Mouse (Mus musculus) layer of hippocampus, postnatal 36 days (tissue): Measurements from ENCODE around the gene Nfkb1. TPM values are rescaled to one million over a fixed set of nuclear protein-coding genes. Genes with fewer than 3 reads are reported as not detected.

Source experiments
- DNase-seq, 2 experiments: peaks; one replicate each; pipeline ENCODE4 v3.0.0; 2022
- total RNA-seq, 2 experiments: library from RNA; stranded (reverse); gene quantifications; 2 replicates each; pipeline ENCODE4 v1.2.3; 2021

Nfkb1 gene
- total RNA-seq, 2 experiments from 2014 or later, result 21.6 to 25.8 TPM

DNA sequence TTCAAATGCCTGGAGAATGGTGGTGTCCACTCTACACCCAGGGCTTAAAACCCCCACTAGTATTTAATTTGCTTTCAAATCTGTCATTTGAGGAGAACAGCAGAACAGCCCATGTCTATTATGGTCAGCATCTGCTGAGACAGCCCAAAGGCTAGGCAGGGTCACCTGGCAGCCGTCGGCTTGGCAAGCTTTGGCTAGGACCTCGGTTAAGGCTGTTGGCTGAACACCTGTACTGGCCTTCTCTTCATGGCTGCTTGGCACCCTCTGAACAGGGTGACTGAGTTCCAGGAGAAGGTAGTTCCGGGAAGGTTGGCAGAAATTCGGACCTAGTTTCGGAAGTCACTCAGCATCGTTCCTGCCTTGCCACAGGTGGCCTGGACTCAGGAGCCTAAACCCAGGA, 109.1 kb downstream of the Nfkb1 start:
- no peak for DNase-seq

DNA sequence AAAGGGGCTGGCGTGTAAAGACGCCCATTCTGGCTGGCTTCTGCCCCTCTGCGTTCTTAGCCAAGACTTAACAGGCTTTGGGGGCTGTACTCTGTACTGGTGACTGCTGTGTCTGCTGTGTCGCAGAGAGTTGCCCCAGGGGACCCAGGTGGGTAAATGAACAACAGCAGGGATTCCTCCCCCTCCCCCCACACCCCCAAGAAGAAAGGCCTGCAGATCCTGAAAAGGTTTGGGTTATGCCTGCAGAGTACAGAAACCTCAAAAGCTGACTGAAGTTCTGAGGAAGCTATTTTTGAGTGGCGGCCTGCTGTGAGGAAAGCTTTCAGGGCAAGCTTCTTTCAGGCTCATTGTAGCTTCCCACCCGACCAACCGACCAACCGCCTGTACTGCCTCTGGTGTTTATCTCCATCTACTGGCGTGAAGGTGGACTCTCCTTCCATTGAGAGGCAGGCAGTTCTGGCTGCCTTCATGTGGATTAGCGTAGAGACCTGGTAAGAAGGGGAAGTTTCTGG, 109.7 kb downstream of the Nfkb1 start:
- DNase-seq, result no peak

DNA sequence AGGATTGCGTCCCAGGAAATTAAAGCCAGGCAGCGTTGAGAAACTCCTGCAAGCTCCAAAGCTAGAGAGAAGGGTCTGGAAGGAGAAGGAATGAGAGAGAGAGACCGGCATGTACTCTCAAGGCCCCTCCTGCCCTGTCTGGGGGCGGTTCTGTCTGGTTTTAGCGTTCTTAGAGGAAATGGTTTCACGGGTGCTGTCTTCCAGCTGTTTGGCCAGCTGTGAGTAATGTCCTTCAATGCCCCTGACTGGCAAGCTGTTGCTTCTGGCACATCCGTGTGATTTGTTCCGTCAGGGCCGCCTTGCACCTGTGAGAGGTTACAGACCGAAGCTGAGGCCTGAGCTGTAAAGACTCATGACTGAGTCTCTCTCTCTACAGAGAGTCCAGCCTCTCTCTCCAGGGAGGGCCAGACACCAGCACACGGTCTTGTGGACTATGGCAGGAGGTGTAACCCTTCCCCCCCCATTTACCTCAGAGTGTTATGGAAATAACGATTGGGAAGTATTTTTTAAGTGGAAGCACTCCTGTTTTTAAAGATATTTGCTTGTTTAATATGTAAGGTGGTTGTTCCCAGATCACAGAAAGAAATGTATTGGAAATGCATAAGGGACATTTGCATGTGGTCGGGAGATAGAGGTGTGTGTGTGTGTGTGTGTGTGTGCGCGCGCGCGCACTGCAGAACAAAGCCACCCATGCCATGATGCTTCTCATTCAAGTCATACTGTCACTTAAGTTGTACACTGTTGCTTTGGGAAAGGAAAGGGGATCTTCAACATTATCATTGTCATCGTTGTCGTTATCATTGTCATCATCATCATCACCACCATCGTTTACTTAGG, 110.7 kb downstream of the Nfkb1 start:
- no peak for DNase-seq

DNA sequence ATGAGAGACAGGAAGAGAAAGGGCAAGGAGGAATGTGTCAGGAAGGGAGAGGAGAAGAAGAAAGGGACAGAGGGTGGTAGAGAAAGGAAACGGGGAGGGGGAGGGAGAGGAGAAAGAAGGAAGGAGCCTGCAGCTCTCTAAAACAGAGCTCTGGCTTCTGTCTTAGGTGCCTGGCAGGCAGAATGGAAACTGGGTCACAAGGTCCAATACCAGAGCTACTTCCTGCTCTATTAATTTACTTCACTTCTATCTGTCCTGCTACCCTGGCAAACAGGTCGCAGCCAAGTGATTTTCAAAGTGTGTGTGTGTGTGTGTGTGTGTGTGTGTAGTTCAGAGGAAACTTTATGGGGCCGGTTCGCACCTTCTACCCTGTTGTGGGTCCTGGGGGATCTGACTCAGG, 112.2 kb downstream of the Nfkb1 start:
- no peak for DNase-seq

DNA sequence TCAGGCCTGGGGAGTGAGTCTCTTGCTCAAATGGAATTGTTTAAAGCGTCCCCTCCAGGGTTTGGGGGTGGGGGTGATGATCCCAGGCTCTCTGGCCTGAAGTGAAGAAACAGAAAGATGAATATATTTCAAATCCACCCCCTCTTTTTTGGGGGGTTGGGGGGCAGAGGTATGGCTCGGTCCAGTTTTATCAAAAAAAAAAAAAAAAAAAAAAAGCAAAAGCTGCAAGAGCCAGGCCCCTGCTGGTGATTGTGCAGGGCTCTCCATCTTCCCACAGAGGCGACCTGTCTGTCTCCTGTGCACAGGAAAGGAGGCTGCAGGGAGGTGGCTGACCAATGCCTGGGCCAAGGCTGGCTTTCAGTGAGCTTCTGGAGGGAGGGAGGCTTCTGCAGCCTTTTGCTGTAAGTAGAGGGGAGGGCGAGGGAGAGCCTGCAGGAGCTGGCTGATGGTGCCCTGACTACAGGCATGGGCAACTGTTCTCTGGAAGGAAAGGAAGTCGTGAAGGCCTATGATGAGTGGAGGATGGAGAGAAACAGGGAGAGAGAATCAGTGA, 112.7 kb downstream of the Nfkb1 start:
- DNase-seq, result no peak

DNA sequence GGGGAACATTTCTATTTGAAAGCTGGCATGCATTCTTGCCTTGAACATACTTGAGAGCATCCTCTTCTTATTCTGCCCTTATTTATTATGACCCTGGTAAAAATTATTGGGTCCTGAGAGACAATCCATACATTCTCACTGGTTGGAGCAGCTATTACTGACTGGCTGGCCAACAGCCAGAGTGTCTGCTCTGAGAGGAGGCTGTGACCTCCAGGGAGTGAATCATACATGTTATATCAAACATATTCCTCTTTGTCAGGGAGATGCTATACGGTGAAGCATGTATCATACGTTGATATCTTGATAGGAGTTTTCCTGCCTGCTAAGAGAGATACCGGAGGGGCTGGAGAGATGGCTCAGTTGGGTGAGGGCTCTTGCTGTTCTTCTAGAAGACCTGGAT, 116.2 kb downstream of the Nfkb1 start:
- no peak for DNase-seq

DNA sequence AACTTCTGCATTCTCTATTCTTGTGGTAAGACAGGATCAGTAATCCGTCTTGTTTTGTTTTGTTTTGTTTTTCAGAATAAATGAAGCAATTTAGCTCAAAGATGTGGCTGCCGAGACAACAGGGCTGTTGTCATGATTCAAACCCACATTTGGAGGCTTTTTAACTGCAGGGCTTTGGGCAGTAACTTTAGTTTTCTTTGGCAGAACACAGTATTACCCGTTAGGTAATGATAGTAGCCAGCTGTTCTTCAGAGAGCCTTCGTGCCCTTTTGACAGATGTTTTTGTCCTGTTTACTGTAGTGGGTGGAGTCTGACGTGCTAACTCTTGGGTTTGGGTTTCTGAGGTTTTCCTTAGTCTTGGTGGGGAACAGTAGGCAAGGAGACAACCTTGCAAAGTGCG, 118.3 kb downstream of the Nfkb1 start:
- DNase-seq, result no peak

DNA sequence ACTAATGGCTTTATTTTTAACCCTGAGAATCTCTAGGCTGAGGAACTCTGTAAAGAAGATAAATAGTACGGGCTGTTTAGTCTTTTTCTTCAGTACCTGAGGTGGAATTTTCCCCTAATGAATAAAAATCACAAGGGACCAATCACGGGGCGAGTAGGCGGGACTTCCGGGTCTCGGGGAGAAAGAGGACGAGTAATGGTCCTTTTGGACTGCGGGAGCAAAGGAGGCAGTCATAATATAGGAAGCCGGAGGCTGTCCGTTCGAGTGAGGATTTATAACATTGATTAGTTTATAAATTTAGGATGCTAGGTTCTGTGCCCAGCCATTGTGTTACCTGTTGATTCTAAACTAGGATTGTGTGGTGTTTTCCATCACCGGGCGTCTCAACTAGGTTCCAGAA, 119.8 kb downstream of the Nfkb1 start:
- no peak for DNase-seq

DNA sequence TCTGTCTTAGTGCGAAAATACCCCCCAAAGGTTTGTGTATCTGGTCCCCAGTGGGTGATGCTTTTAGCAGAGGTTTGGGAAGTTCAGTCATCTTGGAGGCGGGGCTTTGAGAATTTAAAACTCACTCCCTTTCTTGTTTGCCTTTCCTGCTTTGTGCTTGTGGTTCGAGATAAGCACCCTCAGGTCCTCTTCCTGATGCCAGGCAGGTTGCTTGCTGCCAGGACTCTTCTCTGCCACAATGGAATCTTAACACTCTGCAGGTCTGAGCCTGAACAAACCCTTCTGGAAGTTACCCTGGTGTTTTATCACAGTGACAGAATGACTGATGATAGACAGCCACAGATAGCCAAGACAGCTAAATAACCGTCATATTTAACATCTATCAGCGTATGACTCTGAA, 122.7 kb downstream of the Nfkb1 start:
- DNase-seq, result no peak

DNA sequence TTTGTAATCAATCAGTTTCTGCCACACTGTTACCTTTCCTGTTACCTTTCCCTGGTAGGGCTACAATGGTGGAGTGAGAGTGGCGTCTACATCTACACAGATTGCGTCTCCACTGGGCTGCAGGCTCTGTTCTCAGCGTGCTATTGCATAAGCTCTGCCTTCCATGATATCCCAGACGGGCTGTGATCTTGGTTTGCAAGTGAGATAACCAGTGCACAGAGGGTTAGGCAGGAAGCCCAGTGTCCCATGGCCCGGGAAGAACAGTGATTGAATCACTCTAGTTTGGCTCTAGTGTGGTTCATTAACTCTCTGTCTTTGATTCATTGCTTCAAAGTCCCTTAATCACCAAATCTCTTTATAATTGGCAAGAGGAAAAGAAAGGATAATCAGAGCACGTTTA, 123.5 kb downstream of the Nfkb1 start:
- DNase-seq, result no peak

DNA sequence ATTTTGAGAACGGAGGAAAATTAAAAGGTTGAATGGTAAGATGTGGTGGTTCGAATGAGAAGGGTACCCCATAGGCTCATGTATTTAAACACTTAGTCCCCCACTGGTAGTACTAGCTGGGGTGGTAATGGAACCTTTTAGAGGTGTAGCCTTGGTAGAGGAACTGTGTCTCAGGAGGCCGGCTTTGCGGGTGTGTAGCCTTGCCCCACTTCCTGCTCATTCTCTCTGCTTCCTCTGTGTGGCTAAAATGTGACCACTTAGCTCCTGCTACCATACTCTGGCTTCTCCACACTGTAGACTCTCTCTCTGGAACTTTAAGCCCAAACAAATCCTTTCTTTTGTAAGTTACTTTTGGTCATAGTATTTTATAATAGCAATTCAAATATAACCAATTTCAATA, 126.0 kb downstream of the Nfkb1 start:
- DNase-seq, result no peak

DNA sequence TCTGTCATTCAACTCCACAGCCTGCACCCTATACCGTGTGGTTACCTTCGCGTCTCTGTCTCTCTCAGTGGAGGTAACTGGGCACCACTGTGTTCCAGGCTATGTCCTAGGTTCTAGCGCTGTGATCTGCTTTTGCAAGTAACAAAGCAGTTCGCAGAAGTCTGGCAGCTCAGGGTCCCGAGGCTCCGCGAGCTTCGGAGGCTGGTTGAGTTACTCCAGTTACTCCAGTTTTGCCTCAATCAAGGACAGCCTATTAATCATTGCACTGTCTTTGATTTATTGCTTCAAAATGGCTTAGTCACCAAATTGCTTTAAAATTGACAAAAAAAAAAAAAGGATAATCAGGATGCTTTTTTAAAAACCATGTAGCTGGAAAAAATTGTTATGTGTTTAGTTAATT, 126.6 kb downstream of the Nfkb1 start:
- no peak for DNase-seq

DNA sequence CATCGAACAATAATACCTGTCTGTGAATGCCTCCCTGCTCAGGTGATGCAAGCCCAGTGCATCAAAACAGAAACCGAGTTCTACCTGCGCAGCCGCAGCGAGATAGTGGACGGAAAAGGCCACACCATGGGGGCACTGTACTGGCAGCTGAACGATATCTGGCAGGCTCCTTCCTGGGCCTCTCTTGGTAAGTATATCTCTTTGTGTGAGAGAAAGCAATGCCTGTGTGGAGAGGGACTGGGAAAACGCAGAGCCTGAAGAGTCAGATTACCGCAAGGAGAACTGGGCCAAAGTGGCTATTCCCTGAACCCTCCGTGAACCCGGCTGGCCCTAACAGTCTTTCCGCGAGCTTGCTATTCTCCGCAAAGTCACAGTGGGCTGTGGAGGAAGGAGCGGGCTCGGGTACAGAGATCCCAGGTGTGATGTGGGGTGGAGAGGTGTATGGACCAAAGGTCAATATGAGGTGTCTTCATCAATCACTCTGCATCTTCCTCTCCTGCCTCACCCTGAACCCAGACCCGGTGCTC, 128.1 kb downstream of the Nfkb1 start:
- DNase-seq, result no peak

DNA sequence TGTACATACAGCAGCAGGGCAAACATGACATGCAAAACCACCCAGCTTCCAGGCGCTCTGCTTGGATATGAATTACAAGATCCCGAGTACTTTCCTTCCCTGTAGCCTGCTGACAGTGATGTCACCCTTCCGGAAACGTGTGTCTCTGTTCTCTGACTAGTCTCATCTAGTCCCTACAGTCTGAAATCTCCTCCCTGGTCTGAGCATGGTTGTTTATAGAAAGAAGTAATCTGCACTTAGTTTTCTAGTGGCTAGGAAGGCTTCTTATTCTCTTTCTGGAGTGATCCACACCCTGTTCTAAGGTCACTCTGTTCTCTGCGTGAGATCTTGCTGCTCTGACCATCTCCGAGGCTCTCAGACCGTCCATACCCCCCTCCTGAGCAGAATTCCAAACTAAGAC, 129.3 kb downstream of the Nfkb1 start:
- DNase-seq, result no peak

DNA sequence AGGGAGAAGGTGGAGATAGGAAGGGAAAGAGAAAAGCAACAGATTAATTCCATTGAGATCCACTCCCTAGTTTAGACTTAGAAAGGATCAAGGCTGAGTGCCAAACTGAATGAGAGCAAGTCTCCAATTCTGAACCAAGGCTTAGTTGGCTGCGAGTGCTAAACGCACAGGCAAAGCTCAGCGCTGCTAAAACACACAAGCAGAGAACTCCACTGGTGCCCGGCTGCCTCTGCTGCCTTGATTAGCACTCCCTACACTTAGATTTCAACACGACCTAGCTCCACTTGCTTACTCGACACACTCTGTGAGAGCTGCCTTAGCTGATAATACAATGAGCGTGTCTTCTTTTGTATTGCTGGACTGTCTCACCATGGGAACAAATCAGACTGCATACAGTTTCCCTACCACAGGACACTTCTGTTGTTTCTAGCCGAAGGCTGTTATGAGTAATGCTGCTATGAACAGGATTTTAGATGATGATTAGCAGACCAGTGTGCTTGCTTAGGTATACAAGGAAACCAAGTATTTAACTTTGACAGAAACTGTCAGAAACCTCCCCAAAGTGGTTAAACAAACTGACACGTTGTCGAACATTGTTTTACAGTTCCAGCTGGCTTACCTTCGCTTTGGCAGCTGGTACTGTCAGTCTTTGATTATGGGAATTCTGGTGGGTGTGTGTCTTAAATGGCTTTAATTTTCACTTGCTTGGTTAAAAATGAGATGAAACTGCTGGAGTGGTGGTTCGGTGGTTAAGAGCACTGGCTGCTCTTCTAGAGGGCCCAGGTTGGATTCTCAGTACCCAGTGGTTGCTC, 134.3 kb downstream of the Nfkb1 start:
- peak; percentile 18 to 34 for DNase-seq

DNA sequence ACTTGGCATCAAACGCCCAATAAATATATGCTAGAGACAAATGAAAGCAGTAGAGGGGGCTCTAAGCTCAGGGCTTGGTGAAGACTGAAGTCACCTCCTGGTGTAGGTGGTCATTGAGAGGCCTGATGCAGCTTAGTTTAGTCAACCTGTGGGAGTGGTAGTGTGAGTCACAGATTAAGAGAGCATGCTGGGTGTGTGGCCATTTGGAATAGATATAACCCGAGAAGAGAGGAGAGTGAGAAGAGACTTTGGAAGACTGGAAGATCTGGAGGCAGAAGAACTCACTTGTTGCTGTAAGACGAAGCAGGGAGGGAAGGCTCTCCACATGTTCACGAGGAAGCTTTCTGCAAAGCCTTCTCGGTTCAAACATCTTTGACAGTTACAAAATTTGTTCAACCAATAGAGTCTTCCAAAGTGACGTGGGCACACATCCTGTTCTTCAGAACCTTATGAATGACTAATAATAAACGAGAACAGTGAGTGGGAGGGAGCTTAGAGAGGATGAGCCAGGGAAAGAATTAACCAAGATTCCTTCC, 135.2 kb downstream of the Nfkb1 start:
- DNase-seq, result peak in 1 of 2 experiments; percentile 10

DNA sequence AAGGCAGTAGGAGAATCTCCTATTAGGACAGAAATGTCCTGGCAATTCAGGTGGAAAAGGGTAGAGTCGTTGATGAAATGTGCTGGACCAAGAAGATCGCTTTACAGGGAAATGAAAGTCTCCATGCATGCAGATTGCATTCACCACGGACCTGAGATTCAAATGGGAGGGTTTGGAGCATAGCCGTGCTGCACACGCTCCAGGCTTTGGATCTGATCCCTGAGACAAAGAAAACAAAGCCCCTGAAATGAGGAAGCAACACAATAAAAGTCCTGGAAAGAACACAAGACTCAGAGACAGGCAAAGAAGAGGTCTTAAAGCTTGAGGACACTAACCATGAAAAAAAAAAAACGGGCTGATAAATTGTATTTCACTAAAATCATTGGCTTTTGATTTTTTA, 136.2 kb downstream of the Nfkb1 start:
- DNase-seq, result no peak

DNA sequence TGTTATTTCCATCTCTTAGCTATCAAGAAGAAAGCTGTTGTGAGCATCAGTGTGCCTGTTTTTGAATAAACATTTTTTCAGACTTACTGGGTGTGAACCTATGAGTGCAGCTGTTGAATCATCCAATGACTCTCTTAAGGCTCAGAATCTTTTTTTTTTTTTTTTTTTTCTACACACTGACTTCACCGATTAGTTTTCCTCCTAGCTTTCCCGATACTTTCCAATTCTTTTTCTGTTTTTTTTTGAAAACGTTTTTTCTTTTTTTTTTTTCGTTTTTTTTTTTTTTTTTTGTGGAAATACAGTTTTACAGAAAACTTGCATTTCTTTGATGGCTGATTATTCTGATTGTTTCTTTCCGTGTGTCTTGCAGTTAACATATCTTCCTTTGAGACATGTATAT, 138.5 kb downstream of the Nfkb1 start:
- DNase-seq, result no peak

DNA sequence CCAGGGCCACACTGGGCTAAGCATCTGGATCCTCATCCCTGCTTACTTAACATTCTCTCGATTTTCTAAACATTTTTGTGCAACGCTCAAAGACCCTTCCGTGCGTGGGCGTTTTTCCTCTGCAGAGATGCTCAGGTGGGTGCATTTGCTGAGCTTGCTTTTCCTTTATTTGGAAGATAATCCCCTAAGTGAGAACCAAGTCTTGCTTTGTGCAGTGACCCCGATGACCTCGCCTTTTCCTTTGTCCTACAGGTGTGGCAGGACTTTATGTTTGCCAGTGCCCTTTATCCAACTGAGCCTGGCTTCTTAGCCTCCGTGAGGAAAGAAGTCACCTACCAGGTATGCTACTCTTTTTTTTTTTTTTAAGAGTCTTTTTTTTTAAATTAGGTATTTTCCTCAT, 144.0 kb downstream of the Nfkb1 start:
- no peak for DNase-seq

DNA sequence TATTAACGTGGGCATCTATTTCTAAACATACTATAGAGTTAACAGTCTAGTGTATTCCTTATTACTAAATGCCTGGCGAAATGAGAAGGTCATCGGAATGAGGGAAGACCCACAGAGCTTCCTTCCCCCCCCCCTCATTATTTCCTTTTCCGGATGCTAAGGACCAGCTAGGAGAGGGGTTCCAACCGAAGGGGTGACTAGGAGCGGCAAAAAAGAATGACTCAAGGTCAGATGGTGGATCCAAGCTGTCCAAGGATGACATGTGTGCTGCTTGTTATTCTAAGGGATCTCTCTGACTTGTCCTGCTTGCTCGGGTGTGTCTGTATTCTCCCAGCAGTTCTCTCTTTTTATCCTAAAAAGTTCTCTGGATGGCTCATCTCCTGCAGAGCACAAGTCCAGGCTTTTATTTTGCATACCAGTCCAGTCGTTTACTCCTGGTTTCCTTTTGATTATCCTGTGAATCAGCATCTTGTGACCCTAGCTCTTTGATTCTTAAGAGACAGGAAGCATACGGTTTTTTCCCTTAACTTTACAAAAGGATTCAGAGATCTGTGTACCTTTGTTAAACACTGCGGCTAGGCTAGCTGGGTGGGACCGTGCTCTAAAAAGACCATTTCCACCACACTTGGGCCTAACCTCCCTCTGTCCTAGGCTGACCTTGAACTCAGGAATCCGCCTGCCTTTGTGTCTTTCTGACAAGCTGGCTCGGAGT, 145.0 kb downstream of the Nfkb1 start:
- DNase-seq, result no peak
